Mouse (Mus musculus) hindbrain, embryonic 16.5 days (tissue): Measurements from ENCODE around the gene Slit2. TPM values are rescaled to one million over a fixed set of nuclear protein-coding genes. Genes with fewer than 3 reads are reported as not detected.

Source experiments
- ATAC-seq: fragments of 200-750 bp; cut with Nextera tagmentation; 2 replicates; pipeline ENCODE4 v1.8.0; 2017; ENCODE audit warnings: moderate TSS enrichment, moderate library complexity
- H3K27ac ChIP-seq: fragments of 300-500 bp; sonication (generic); 2 replicates; pipeline ENCODE4 v1.5.1; 2014; ENCODE audit warnings: low read depth, mild to moderate bottlenecking, control low read depth, low read length, moderate library complexity
- H3K27me3 ChIP-seq: fragments of 300-500 bp; sonication (generic); replicated peaks from 2 replicates; pipeline ENCODE4 v1.6.1; 2014; ENCODE audit warnings: low read length; ENCODE audit not compliant: control insufficient read depth, insufficient read depth
- H3K36me3 ChIP-seq: fragments of 300-500 bp; sonication (generic); 2 replicates; pipeline ENCODE4 v1.6.1; 2014; ENCODE audit warnings: mild to moderate bottlenecking, low read length, moderate library complexity, mixed read lengths; ENCODE audit not compliant: control insufficient read depth, insufficient read depth
- H3K4me1 ChIP-seq: fragments of 300-500 bp; sonication (generic); 2 replicates; pipeline ENCODE4 v1.6.1; 2014; ENCODE audit warnings: low read depth, low read length; ENCODE audit not compliant: control insufficient read depth, insufficient read depth
- H3K4me2 ChIP-seq: fragments of 300-500 bp; sonication (generic); 2 replicates; pipeline ENCODE4 v1.6.1; 2014; ENCODE audit warnings: mild to moderate bottlenecking, low read length, control low read depth, moderate library complexity
- H3K4me3 ChIP-seq: fragments of 300-500 bp; sonication (generic); 2 replicates; pipeline ENCODE4 v1.5.1; 2014; ENCODE audit warnings: mild to moderate bottlenecking, low read length, control low read depth, moderate library complexity
- H3K9ac ChIP-seq: fragments of 300-500 bp; sonication (generic); 2 replicates; pipeline ENCODE4 v1.6.1; 2014; ENCODE audit warnings: low read depth, mild to moderate bottlenecking, control low read depth, low read length, moderate library complexity
- H3K9me3 ChIP-seq: fragments of 300-500 bp; sonication (generic); 2 replicates; pipeline ENCODE4 v1.6.1; 2014; ENCODE audit warnings: mild to moderate bottlenecking, low read length, moderate library complexity; ENCODE audit not compliant: control insufficient read depth
- WGBS: fragments of 180-500 bp; shearing (Covaris S2); extraction: QIAGEN DNeasy Blood & Tissue Kit; methylation state at CpG from one replicate; pipeline ENCODE4 v1.1.7; 2014; 5-methylcytosine and 5-hydroxymethylcytosine counted together
- polyA plus RNA-seq: library from polyadenylated mRNA; unstranded; fragments of >200 nt; fragmentation: Nextera tagmentation; extraction: Ambion mirVana; gene quantifications from 2 replicates; pipeline ENCODE4 v1.2.1, GENCODE M21; 2015

Slit2 gene
- polyA plus RNA-seq, 1 experiment from 2014 or later, result 17.8 TPM

DNA sequence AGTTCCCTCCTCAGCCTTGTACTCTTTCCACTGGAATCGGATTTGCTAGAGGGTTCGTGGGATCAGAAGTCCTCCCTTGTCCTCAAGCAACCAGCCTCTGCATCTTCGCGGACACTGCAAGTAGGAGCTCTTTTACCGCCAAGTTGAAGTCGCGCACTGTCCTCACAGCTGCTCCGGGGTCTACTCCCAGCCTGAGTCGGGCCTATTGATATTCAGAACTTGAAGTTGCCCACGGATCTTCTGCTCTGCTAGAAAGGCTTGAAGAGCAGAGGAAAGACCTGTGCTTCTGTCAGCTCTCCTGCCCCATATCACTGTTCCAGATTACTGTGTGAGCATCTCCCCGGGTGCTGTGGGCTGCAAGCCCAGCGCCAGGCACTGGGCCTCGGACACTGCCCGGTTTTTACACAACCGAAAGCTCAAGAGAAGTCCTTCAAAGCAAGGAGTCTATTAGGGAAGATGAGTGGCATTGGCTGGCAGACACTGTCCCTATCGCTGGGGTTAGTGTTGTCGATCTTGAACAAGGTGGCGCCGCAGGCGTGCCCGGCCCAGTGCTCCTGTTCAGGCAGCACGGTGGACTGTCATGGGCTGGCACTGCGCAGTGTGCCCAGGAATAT, 1.8 kb downstream of the Slit2 start:
- Histone ChIP-seq H3K9ac (peak overlapping the region; percentile 83), H3K4me3 (peak overlapping the region; percentile 74), H3K27me3 (no peaks in the 10 kb centered on the region), H3K4me2 (peak overlapping the region; percentile 88), H3K36me3 (no peaks in the 10 kb centered on the region), H3K4me1 (peaks cover 13% of the 10 kb centered on the region), H3K9me3 (no peaks in the 10 kb centered on the region), H3K27ac (peak overlapping the region; percentile 24)
- 3% methylated on average over 23 of the region's 23 CpGs for WGBS
- peak; percentile 40 for ATAC-seq

DNA sequence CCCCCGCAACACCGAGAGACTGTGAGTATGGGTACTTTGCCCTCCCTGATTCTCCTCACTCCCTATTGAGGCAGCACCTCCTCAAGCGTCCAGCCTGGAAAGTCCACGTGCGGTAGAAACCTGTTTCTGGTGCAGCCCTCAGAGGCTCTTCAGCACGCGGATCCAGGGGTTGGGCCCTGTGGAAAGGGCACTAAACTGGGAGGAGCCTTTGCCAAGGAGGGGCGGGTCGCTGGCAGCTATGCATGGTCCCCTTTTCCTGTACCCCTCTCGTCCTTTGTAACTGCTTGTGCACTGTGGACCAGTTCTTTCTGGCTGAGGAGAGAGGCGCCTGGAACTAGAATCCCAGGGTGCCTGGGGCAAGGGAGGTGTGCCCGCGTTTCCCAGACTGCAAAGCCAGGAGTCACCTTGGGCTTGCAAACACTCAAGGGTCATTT, 2.3 kb downstream of the Slit2 start:
- Histone ChIP-seq H3K9me3 (no peaks in the 10 kb centered on the region), H3K27me3 (no peaks in the 10 kb centered on the region), H3K4me1 (peaks cover 13% of the 10 kb centered on the region), H3K27ac (peak overlapping the region; percentile 24), H3K36me3 (no peaks in the 10 kb centered on the region), H3K9ac (peak overlapping the region; percentile 83), H3K4me3 (peak overlapping the region; percentile 74), H3K4me2 (peak overlapping the region; percentile 88)
- ATAC-seq, result peak; percentile 46
- WGBS, result under 1% methylated on average over 13 of the region's 13 CpGs

DNA sequence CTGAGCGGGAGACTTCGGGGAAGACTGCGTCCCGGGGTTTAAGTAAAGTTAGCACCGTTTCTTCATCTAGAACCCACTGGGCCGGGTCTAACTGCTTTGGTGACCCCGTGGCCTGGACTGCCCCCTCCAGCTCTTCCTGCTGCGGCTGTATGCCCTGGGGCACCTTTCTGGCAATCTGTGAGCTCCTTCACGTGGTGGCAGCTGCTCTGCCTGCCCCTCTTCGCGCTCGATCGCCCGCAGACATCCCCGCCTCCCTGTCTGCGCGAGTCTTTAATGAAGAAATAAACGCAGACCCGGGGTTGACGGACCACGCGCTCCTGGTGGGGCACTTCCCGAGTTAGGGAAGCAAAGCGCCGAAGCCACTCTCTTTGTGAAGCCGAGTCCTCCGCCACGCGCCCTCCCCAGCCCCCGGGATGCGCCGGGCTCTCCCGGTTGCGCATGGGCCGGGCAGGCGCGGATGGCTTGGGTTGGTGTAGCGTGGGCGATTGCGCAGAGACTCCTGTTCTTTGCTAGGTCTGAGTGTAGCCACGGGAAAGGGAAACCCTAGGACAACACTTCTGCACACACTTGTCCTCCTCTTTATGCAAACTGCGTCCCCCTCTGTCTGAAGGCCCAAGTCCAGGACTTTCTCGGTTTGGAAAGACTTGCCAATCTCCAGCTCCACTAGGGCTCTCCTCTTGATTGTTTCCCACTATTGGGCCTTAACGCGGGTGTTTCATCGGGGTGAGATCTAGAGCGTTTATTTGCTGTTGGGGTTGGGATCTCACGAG, 3.1 kb downstream of the Slit2 start:
- no peaks in the 10 kb centered on the region for H3K36me3 ChIP-seq
- no peaks in the 10 kb centered on the region for H3K9me3 ChIP-seq
- WGBS, result under 1% methylated on average over 48 of the region's 48 CpGs
- H3K27me3 ChIP-seq, result no peaks in the 10 kb centered on the region
- peak overlapping the region; percentile 74 for H3K4me3 ChIP-seq
- H3K9ac ChIP-seq, result peak overlapping the region; percentile 83
- H3K27ac ChIP-seq, result peak overlapping the region; percentile 14; the same call in 1 of the 2 replicates
- peak overlapping the region; percentile 88 for H3K4me2 ChIP-seq
- peak; percentile 48 for ATAC-seq
- peaks cover 13% of the 10 kb centered on the region for H3K4me1 ChIP-seq

DNA sequence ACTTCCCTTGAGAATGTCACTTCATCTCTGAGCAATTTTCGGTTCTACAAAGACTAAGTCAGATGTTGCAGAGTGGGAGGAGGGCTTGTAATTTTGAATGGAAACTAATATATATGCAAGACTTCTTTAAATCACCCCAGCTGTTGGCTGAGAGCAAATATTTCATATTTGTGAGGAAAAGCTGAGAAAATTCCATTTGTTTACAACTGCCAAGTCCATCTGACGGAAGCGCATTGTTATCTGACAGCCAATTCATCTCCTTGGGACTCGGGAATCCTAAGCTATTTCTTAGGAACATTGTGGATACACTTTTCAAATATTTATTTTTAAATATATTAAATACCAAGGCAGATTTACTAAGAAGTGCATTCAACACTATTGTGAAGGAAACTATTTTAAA, 8.0 kb downstream of the Slit2 start:
- Histone ChIP-seq H3K4me1 (peaks cover 5% of the 10 kb centered on the region; the same call in 1 of the 2 replicates), H3K9me3 (no peaks in the 10 kb centered on the region), H3K4me2 (no peak overlapping the region), H3K36me3 (no peaks in the 10 kb centered on the region), H3K27ac (no peak overlapping the region), H3K27me3 (no peaks in the 10 kb centered on the region), H3K4me3 (no peak overlapping the region), H3K9ac (no peak overlapping the region)
- 61% methylated on average over 4 of the region's 4 CpGs for WGBS
- ATAC-seq, result no peak

DNA sequence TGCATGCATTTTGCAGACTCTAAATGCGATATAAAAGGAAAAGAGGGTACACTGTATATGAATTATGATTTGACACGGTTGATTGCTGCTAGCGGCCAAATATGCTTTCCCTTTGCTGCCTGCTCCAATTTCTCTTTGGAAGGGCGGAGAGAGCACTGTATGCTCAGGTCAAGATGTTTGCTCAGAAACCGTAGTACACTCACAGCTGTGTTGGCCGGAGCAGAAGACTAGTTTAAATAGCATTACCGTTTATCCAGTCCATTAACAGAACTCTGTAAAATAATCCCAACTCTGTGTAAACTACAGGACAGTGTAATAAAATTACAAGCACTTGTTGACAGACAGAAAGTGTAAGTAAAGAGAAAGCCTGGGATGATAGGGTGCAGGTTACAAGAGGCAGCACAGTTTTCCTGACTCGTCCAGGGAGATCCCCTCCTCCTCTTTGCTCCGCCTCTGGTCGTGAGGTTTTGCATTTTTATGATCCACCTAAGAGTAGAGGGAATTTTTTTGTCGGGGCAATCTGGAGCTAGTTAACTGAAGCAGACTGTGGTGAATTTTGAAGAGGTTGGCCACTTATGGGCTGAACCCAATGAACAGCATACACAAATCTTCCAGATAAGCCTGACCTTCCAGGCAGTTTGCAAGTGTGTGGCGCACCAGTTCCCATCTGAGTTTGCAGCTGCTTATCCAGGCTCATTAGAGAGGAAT, 20.9 kb downstream of the Slit2 start:
- Histone ChIP-seq H3K4me3 (no peak overlapping the region), H3K36me3 (no peaks in the 10 kb centered on the region), H3K9me3 (no peaks in the 10 kb centered on the region), H3K9ac (no peak overlapping the region), H3K4me2 (no peak overlapping the region), H3K27me3 (no peaks in the 10 kb centered on the region), H3K27ac (no peak overlapping the region), H3K4me1 (no peaks in the 10 kb centered on the region)
- no peak for ATAC-seq
- WGBS, result 61% methylated on average over 12 of the region's 12 CpGs

DNA sequence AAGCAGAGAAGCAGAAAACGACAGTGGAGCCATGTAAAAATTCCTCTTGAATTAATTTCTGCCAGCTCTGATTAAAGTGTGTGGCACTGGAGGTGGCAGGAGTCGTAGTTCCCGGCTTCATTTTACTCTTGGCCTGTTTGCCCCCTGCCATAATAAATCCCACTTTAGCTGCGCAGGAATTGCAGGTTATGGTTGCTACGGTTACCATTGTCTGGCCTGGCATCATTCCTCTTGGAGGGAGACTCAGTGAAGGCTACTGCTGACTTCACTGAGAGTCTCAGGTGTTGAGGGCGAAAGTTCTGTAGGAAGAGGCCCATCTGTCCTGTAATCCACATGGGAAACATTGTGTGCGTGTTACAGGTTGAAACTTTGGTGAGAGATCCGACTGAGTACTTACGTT, 22.6 kb downstream of the Slit2 start:
- WGBS, result 36% methylated on average over 9 of the region's 9 CpGs
- Histone ChIP-seq H3K9ac (no peak overlapping the region), H3K36me3 (no peaks in the 10 kb centered on the region), H3K9me3 (no peaks in the 10 kb centered on the region), H3K4me3 (no peak overlapping the region), H3K4me2 (no peak overlapping the region), H3K27ac (no peak overlapping the region), H3K27me3 (no peaks in the 10 kb centered on the region), H3K4me1 (no peaks in the 10 kb centered on the region)
- peak; percentile 48; the same call in 1 of the 2 replicates for ATAC-seq

DNA sequence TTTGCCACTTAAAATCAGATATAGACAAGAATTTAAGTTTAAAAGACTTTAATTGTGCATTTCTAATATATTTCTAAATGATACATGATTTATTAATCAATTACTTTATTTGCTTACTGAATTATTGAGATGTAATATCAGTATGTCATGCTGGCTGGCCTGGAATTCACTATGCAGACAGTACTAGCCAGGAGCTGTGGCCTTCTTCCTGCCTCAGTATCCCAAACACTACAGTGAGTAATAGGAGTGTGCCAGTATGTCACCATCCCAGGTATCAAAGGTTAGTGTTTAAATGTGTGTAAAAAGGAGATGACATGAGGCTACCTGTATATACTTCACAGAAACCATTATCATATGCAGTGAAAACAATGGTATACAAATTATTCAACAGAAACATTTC, 23.1 kb downstream of the Slit2 start:
- Histone ChIP-seq H3K4me1 (no peaks in the 10 kb centered on the region), H3K27me3 (no peaks in the 10 kb centered on the region), H3K27ac (no peak overlapping the region), H3K36me3 (no peaks in the 10 kb centered on the region), H3K4me2 (no peak overlapping the region), H3K9me3 (no peaks in the 10 kb centered on the region), H3K4me3 (no peak overlapping the region), H3K9ac (no peak overlapping the region)
- no peak for ATAC-seq

DNA sequence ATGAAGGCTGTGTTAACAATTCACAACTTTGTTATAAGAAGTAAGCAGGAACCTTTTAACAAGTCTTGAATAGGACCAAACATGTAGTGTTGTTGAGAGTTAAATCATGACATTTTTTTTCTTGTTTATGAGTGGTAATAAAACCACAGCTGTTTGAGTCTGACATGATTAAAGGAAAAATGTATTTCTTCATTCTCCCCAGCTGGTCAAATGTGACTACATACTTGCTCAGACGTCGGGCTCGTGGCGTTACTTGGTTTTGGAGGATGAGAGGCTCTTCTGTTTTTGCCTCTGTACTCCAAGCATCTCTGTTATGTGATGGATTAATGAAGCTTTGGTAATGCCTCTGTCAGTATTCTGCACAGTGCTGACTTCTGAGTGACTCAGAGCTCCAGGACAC, 40.5 kb downstream of the Slit2 start:
- Histone ChIP-seq H3K4me2 (no peak overlapping the region), H3K27me3 (no peaks in the 10 kb centered on the region), H3K9ac (no peak overlapping the region), H3K9me3 (no peaks in the 10 kb centered on the region), H3K27ac (no peak overlapping the region), H3K4me3 (no peak overlapping the region), H3K4me1 (no peaks in the 10 kb centered on the region), H3K36me3 (no peaks in the 10 kb centered on the region)
- 82% methylated on average over 4 of the region's 4 CpGs for WGBS
- no peak for ATAC-seq

DNA sequence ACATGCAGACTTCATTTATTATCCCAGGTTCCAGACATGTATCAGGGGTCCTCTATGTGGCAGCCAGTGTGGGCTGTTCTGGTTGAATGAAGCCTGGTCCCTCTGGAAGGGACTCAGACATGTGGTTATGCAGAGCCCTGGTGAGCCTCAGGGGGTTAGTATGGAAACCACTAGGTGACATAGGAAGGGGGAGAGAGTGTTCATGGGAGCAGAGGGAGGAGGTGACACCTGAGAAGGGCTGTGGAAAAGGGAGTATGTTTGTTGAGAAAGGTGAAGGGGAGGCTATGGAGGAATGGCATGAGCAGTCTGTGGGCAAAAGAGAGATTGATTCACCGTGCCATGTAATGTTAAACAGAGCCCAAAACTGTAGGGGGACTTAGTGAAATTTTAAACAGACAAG, 51.9 kb downstream of the Slit2 start:
- Histone ChIP-seq H3K4me1 (no peaks in the 10 kb centered on the region; the same call in 1 of the 2 replicates), H3K27me3 (no peaks in the 10 kb centered on the region), H3K9ac (no peak overlapping the region), H3K27ac (no peak overlapping the region), H3K36me3 (no peaks in the 10 kb centered on the region), H3K4me3 (no peak overlapping the region), H3K9me3 (no peaks in the 10 kb centered on the region), H3K4me2 (no peak overlapping the region)
- 79% methylated on average over 1 of the region's 1 CpGs for WGBS
- no peak for ATAC-seq
